Mouse (Mus musculus) thymus, postnatal 10 days (tissue): ENCODE data around the gene Invs.
"Not testable (repeated sequence)": the region's sequence is repeated elsewhere in the genome, so short reads cannot be mapped to it uniquely, and the experiment has no call there.

Experiments
- DNase-seq, 2 experiments: peaks; one replicate each; pipeline ENCODE4 v3.0.0; 2021; ENCODE audit warnings: low spot score in 2 of 2

Invs gene

DNA sequence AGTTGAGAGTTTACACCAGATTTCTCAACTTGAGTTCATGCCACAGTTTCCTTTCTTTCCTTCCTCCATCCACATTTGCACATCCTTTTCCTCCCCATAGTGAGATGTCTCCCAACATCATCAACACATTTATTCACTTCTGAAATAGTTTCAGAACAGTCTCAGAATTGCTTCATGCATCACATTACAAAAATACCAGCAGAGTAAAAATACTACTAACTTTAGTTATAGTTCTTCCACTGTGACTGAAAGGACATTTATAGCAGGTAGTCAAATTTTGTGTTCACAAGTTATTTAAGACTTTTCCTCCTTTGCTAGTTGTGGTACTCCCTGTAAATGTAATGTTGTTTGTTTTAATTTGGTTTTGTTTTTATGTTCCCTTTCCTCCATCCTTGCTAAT lies 47.6 kb downstream of the Invs start:
- no peak for DNase-seq

DNA sequence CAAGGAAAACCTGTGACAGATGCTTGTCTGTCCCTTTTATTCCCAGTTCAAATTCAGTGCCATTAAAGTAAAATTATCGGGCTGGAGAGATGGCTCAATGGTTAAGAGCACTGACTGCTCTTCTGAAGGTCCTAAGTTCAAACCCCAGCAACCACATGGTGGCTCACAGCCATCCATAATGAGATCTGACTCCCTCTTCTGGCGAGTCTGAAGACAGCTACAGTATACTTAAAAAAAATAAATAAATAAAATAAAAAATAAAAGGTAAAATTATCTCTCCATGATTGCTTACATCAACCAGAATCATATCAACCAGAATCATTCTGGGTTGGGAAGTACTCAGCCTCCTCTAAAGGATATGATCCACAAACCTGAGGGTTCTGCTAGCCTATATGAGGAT lies 48.5 kb downstream of the Invs start:
- no peak for DNase-seq

DNA sequence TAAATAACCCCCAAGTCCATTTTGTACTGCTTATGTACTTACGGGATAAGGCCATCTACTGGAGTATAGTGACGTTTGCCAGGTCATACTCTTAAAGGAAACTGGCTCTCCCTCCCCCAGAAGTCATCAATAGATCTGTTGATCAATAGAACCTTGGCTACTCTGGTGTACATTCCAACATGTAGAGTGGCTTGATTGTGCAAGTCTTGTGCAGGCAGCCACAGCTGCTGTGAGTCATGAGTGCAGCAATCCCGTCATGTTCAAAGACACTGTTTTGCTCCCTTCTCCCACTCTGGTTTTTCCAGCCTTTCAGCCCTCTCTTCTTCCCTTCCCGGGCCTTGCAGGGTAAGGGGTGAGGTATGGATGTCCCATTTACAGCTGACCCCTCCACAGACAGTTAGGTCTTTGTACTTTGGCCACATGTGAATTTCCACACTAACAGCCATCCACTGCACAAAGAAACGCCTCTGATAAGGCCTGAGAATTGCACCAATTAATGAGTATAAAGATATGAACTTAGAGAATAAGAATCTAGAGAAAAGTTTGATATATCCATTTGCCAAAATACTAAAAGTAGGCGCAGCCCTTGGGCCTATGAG lies 53.0 kb downstream of the Invs start:
- DNase-seq: no peak

DNA sequence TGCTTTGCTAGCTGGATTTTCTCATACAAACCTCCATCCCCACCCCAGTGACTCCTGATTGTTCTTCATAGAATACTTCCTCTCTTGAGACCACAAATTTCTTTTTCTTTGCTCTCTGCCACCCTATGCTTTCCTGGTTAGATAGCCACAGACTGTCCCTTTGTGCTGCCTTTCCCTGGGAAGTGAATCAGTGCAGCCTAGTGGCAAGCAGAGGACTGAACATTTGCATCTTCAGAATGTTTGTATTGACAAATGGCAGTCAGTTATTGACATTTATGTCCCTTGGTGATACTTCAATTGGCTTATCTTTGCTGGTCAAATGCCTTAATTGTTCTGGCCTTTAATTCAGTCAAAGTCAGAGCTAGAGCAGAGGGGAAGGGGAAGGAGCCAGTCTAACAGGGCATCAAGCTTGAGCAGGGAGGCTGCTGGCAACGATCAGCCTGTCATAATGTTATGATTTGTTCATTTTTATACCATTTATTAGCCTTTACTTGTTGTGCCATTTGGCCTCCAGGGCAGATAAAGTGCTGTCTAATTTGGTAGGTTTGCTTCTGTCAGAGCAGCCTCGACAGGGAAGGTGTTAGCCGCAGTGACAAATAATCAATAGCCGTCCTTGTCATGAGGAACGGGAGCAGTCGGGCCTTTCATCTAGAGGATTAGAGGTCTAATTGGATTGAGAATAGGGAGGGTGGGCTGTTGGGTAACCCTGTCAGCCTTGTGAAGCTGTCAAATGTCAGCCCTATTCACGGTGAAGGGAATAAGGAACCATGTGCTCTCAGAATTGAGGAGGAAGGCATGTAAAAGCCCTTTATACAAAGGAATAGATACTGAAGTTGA lies 55.6 kb downstream of the Invs start:
- no peak for DNase-seq

DNA sequence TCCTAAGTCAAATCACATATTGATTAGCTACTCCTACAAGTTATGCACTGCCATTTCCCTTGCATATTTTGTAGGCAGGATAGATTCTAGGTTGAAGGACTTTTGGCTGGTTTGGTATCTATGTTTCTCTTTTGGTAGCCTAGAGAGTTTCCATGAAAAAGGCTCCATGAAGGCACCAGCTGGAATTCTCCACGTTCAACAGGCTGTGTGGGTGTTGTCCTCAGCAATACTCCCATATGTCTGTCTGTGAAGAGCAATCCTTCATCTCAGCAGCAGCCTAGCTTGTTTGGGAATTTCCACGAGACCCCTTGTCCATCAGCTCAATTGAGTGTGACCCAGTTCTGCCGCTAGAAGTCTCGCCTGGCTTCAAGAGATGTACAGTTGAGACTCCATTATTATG lies 63.1 kb downstream of the Invs start:
- DNase-seq: no peak

DNA sequence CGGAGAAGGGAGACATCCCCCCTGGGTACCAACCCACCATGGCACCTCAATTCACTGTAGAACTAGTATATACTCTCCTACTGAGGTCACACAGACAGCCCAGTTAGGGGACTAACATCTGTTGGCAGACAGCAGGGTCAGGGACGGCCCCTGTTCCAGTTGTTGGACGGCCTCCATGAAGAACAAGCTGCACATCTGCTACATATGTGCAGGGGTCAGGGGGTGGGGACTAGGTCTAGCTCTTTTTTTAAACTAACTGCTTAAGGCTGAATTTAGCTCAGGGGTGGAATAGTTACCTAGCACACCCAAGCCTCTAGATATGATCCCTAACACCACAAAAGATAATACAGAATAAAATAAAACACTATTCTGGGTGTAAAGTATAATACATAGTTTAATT lies 82.8 kb downstream of the Invs start:
- DNase-seq: no peak

DNA sequence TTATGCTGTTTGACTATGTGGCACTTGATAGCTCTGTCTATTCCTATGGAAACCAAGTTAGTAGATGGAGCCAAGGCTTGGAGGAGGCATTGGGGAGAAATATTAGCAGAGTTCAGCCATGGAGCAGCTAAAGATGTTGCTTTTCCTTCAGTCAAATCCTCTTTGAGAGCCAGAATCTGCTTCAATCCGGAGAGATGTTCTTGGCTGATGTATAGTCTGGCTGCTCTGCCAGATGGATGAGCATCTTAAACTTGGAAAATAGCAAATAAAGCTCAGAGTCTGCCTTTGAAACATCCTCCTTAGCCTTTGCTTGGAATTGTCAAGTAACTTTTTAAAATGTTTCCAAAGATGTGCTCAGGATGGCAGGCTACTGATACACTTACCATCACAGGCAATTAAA lies 91.5 kb downstream of the Invs start:
- DNase-seq: no peak

DNA sequence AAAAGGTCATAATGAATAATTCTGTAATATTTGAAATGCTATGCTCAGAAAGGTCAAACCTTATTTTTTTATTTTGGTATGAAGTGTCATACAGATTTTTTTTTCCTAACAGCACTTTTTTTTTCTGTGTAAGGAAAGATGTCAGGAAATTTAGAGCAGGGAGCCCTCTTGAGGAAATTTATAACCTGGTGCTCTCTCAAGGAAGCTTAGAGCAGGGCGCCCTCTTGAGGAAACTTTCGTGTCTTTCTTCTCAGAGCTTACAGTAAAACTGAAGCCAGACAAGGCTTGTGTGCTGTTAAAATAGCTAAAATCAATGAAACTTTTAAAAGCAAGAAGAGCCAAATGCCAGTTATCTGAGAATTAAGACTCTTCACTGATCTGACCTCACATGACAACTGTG lies 101.4 kb downstream of the Invs start:
- peak; percentile 7 to 56 for DNase-seq

DNA sequence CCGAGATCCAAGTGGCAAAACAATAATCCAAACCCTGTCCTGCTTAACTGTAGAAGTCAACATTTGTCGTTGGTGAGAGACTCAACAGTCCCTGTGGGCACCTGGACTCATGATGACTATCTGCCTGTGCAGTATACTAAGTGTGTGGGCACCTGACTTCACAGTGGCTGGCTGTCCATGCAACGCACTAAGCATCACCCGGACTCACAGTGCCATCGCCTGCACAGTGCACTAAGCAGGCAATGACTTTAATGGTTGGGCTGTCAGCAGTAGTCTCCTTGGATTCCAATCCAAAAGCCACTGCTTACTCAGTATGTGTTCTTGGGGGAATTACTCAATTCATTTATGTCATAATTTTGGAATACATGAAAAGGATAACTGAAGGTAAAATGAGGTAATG lies 102.9 kb downstream of the Invs start:
- DNase-seq: no peak

DNA sequence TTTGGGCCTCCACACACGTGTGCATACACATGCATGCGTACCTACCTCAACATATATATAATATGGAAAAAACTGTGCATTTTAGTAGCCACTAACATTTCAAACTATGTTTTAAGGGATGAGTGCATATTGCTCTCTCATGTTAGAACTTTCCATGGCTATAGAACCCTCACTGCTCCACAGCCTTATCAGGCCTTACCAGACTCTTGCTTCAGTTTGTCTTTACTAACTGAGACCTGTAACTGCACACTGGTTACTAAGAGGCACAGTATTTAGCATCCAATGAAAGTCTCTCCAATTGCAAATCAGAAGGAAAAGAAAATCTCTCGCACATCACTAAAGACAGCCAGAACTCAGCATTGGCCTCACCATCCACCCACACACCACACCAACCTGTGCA lies 117.4 kb downstream of the Invs start:
- DNase-seq: no peak

DNA sequence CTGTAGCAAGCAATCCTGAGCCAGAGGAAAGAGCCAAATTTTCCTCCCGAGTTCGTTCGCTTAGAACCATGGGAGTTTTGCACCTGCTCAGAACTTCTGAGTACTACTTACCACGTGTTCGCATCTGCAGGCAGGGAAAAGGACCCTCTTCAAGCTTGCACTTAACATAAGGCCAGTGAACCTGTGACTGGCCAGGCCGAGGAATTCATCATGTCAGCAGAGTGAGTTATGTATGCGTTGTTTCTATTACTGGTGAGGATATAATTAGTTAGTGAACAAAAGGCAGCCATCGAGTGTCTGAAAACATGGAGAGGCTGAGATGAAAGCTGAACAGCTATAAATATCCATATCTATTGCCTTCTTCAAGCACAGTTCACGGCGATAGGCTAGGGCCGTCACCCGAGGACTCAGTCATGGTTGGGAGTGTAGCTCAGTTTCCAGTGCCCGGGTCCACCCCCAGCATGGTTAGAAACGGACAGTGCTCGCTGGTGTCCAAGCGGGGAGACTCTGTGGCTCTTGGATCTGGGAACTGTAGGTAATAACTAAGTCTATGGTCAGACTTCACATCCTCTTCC lies 123.6 kb downstream of the Invs start:
- DNase-seq: no peak

DNA sequence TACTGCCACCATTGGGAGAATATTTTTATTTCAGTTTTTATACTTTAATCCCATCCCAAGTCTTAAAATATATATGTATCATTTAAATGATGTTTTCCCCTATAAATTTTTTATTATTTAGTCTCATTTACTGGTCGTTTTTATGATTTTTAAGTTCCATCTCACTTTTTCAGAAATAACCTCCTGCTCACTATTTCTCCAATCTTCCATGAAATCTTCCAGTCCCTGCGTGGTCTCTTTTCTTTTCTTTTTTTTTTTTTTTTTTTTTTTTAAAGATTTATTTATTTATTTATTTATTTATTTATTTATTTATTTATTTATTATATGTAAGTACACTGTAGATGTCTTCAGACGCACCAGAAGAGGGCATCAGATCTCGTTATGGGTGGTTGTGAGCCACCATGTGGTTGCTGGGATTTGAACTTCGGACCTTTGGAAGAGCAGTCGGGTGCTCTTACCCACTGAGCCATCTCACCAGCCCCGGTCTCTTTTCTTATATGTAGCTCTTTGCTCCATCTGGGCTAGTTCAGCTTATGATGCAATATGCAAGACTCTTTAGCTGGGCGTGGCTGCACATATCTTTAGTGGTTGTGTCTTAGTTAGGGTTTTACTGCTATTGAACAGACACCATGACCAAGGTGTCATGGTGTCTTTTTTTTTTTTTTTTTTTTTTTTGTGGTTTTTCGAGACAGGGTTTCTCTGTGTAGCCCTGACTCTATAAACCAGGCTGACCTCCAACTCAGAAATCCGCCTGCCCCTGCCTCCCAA lies 126.3 kb downstream of the Invs start:
- DNase-seq: not testable (repeated sequence)

DNA sequence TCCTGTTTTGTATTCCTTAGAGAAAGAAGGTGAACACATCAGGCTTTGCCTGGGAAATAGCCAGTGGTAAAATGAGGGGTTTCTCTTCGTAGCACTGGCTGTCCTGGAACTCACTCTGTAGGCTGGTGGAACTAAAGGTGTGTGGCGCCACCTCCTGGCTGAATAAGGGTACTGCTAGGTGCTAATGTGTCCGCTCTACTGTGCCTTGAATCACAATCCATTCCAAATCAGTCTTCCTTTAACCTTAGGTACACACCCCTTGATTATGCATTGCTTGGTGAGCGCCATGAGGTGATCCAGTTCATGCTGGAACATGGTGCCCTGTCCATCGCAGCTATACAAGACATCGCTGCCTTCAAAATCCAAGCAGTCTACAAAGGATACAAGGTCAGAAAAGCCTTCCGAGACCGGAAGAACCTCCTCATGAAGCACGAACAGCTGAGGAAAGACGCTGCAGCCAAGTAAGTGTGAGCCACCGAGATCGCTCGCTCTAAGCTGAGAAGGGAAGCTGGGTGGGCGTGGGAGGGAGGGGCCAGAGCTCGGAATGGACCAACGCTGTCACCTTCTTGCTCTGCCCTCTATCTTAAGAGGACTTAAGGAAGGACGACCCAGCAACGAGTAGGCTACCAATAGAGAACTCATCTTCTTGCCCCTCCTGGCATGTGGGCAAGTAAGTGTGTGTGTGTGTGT lies 127.9 kb downstream of the Invs start:
- peak; percentile 11 to 47 for DNase-seq

DNA sequence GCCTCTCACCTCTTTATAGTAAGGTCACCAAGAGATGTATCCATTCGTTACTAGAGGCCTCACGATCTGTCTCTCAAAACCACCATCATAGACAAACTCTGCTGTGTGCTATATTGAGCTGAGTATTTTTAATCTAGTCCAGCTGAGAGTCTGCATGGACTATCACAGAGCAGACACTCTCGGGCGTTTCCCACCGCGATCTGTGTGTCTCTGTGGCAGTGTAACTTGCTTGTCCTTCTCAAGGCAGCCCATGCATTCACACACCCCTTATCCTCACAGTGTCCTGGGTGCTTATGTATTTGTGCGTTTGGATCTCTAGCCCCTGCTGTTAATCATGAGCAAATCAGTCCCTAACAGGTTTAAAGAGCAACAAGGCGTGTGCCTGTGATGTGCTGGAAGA lies 133.9 kb downstream of the Invs start:
- DNase-seq: no peak

DNA sequence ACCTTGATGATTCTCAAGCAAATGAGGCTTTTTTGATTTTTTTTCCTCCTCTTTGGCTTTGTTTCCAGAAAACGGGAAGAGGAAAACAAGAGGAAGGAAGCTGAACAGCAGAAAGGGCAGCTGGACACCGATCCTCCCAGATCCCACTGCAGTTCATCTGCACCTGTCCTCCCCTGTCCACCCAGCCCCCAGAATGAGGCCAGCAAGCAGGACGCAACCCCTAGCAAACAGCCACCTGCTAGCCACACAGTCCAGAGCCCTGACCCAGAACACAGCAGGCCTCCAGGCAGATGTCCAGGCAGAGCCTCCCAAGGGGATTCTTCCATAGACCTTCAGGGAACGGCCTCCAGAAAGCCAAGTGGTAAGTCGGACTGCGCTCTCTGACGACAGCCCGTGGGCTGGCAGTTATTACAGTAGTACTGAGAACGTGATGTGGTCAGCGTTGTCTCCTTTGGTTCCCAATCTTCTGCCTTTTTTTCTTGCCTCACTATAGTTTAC lies 136.3 kb downstream of the Invs start:
- DNase-seq: no peak

DNA sequence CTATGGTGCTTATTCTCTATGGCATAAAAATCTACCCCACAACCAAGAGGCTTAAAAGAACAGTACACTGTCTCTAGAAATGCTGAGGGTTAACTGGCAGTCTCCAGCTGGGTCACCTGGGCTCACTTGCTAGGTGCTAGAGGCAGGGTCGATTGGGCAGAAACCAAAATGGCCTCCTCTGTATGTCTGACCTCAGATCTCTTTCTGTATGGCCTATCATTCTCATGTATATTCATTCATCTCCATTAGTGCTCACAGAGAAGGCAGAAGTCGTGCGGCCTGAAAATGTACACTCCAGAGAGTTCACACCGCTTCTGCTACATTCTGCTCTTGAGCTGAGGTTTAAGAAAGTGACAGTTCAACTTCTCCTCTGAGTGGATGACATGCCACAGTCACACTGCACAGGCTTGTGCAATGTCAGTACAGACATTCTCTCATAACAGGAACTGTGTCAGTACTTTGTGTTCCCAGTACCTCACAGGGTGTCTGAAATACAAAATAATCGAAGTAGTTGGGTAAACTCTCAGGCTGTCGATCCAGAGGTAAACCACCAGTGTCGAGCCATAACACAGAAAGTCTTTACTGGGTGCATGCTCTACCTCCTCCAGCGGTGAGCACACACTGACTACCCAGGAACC lies 139.4 kb downstream of the Invs start:
- no peak for DNase-seq

DNA sequence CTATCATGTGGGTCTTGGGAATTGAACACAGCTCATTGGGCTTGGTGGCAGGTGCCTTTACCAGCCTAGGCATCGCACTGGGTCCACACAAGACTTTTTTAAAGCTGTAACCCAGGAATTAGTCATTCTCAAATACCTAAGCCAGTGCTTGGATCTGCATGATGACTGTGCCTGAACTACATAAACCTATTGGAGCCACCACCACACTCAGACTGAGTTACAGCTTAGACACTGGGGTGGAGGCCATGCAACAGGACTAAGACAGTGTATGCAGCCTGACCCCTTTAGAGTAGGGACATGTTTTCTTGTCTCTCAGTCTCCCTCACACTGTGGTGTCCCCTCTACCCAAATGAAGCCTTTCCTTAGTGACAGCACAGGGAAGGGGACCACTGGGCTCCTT lies 143.1 kb downstream of the Invs start:
- no peak for DNase-seq

DNA sequence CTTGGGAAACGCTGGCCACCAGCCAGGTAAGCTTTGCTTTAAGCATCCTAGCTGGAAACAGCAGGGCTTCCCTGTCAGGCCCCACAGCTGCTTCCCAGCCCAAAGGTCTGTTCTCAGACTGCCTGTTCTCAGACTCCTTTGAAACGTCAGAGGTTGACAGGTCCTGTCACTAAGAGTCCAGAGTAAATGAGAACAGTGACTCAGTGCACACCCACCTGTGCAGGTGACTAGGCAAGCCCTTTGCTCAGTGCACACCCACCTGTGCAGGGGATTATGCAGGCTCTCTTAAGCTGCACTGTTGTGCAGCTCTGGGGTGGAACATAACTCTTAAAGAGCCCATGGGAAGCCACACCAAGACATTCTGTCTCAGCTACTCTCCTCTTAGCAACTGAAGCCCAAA lies 144.2 kb downstream of the Invs start:
- no peak for DNase-seq

DNA sequence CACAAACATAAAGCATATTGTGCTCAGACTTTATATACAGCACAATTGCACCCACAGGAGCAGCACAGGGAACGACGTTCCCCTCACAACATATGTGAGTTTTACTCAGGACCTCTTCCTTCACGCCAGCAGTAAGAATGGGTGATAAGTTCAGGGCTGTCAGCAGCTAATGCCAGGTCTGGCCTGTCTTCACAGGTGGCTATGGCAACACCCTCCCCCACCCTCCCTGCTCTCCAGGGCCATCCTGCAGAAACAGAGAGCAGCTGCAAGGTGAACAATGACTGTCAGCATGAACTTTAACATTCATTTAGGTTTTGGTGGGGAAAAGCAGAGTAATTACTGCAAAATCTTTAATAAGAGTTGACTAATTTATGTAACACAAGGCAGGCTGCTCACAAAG lies 147.9 kb downstream of the Invs start:
- no peak for DNase-seq

DNA sequence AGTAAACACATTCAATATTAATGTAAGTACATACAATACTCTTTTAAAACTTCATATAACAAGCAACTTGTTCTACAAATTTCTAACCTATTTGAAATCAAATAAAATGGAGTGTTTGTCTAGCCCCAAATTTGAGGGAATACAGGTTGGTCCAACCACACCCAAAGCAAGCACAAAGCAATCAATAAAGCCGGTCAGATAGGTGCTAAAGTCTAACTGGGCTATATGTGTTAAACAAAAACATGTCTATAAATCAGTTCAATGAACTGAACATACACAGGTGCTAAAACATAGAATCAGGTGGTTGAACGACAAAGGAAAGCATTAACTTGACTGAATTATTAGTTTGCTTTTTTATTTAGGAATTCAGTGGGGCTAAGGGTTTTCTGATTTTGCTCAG lies 148.5 kb downstream of the Invs start:
- DNase-seq: no peak

DNA sequence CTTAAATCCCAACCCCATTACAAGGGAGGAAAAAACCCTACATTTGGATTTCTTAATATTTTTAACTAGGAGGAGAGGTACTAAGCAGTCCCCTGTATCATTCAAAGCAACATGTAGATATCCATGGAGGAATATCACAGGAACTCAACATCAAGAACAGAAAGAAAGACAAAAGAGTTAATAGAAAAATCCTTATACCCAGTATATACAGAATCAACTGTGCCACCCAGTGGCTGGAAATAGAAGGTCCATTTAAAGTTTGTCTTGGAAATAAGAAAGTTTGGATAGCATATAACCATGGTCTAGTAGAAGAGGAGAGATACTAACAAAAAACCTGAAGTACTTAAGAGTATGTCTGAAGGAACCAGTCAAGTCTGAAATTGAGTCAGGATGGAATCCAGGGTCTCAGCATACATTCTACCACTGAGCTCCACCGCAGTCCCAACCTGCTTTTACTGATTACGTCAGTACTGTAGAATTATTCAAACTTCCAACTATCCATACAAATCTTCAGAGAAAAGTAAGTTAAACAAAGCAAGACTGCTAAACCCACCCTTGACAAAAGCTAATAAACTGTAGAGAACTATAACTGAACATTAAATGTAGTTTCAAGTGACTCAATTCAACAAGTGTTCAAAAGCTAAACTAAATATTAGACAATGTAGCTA lies 174.7 kb downstream of the Invs start:
- no peak for DNase-seq
